Mouse (Mus musculus): ENCODE measurements around the gene Myo1e. TPM values are rescaled to one million over a fixed set of nuclear protein-coding genes. Genes with fewer than 3 reads are reported as not detected.

Myo1e gene
- polyA plus RNA-seq, 1 experiment: 4.6 TPM

DNA sequence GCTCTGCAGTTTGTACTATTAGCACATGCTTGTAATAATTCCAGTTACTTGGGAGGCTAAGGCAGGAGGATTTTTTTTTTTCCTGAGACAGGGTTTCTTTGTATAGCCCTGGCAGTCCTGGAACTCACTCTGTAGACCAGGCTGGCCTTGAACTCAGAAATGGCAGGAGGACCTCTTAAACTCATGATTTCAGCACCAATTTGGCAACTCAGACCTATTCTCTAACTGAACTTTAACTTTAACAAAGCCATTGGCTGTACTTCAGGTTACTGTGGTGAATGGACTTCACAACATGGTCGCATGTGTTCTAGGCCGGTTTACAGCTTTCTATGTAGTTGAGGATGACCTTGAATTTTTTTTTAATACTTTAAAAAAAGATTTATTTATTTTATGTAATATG is 215.5 kb downstream of the Myo1e start:
- no peak for TF ChIP-seq POLR2A (IDR thresholded peaks at IDR 0.05; ENCODE audit: borderline replicate concordance, extremely low read depth, insufficient read depth, insufficient read length, poor library complexity, severe bottlenecking)
- no peak for TF ChIP-seq CTCF (IDR thresholded peaks at IDR 0.05; ENCODE audit: borderline replicate concordance, extremely low read depth, insufficient read depth, insufficient read length)
- no peak for DNase-seq (ENCODE audit: low read depth)

- DNase-seq (ENCODE audit: low read depth): no peak
- TF ChIP-seq POLR2A (IDR thresholded peaks at IDR 0.05; ENCODE audit: borderline replicate concordance, extremely low read depth, insufficient read depth, insufficient read length, poor library complexity, severe bottlenecking) (no peak), CTCF (IDR thresholded peaks at IDR 0.05; ENCODE audit: borderline replicate concordance, extremely low read depth, insufficient read depth, insufficient read length) (no peak)
Measured at GRCm38 (mm10) chr9:70439959-70440358, 232.8 kb downstream of the Myo1e start.

DNA sequence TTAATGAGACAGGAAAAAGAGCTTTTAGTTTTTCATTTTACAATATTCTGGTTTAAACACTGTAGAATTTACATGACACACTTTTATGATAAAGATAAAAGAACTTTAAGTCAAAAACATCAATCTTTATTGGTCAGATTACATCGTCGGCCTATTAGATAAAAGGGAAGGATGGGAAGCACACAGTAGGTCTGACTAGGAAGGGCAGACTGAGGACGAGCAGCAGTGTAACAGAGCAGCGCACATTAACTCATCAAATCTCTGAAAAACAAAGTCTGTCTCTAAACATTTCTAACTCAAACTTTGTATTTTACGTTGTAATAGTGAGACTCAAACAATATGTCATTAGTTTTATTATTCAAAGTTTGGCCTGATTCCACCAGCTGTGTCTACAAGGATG is 241.9 kb downstream of the Myo1e start:
- no peak for TF ChIP-seq POLR2A (IDR thresholded peaks at IDR 0.05; ENCODE audit: borderline replicate concordance, extremely low read depth, insufficient read depth, insufficient read length, poor library complexity, severe bottlenecking)
- no peak for TF ChIP-seq CTCF (IDR thresholded peaks at IDR 0.05; ENCODE audit: borderline replicate concordance, extremely low read depth, insufficient read depth, insufficient read length)
- no peak for DNase-seq (ENCODE audit: low read depth)

Other genes starting within 250 kb of the Myo1e start
- 71.6 and 85.3 TPM in 2 replicates for gene Bnip2, start 217.9 kb upstream of the Myo1e start, polyA plus RNA-seq (2012; rRNA removed)
- 103 and 126 TPM in 2 replicates for gene Gtf2a2, start 194.8 kb upstream of the Myo1e start, polyA plus RNA-seq (2012; rRNA removed)
- gene Gcnt3, start 169.3 kb upstream of the Myo1e start, polyA plus RNA-seq (2012; rRNA removed): not detected in 2 replicates
- gene Fam81a, start 64.8 kb upstream of the Myo1e start, polyA plus RNA-seq (2012; rRNA removed): 3.1 and 5.0 TPM in 2 replicates
- gene Ccnb2, start 214.2 kb downstream of the Myo1e start, polyA plus RNA-seq (2012; rRNA removed): 28.6 and 49.2 TPM in 2 replicates